Comparison of ENCODE assay signal across 12 mouse cellular contexts in genomic region chr4:152162748-152163147, GRCm38 (mm10). TPM values are rescaled to one million over a fixed set of nuclear protein-coding genes. Genes with fewer than 3 reads are reported as not detected.
"Had no signal": no experiment of that assay in that cellular context is flagged by ENCODE, and none has a peak within 500 bp of the region (broad histone marks: within the 10 kb centered on the region; RNA-seq: fewer than 3 reads in every experiment).

No protein-coding gene starts in this region.

- DNase-seq: lung, adult 2 months; lung, postnatal 14 days; lung, postnatal 36 days; right cerebral cortex, postnatal 14 days; spleen, adult 18-20 months; thymus, adult 2 months; thymus, postnatal 25 days; thymus, postnatal 4 days had no signal

RNA-seq across cellular contexts. Expression of gene Hes2, which starts 4.1 kb away (rescaled TPM):
- total RNA-seq: megakaryocyte progenitor cell, adult 5-6 weeks; midbrain, postnatal 0 days; monocyte, adult 5-6 weeks; neutrophil, adult 5-6 weeks had no signal

RNA-seq across cellular contexts. Expression of gene Tnfrsf25, which starts 47.0 kb away (rescaled TPM):
- total RNA-seq: monocyte, adult 5-6 weeks had no signal
